Mouse (Mus musculus) testis, adult 2 months (tissue): ENCODE results near the gene Adgrl2. TPM values are rescaled to one million over a fixed set of nuclear protein-coding genes. Genes with fewer than 3 reads are reported as not detected.

ENCODE experiments used
- H3K27ac ChIP-seq: fragments of 200-500 bp; 2 replicates; pipeline ENCODE4 v1.5.1; 2012; ENCODE audit warnings: low read depth, low read length; ENCODE audit not compliant: control insufficient read depth, insufficient read depth
- H3K27me3 ChIP-seq: fragments of 200-500 bp; 2 replicates; pipeline ENCODE4 v1.6.1; 2012; ENCODE audit warnings: mild to moderate bottlenecking, low read length, moderate library complexity; ENCODE audit not compliant: control insufficient read depth, insufficient read depth
- H3K36me3 ChIP-seq: fragments of 200-500 bp; 2 replicates; pipeline ENCODE4 v1.6.1; 2012; ENCODE audit warnings: mild to moderate bottlenecking, low read length; ENCODE audit not compliant: control insufficient read depth, insufficient read depth
- H3K4me1 ChIP-seq: fragments of 200-500 bp; 2 replicates; pipeline ENCODE4 v1.6.1; 2012; ENCODE audit warnings: low read length; ENCODE audit not compliant: control insufficient read depth, insufficient read depth
- H3K4me3 ChIP-seq: fragments of 200-500 bp; 2 replicates; pipeline ENCODE4 v1.5.1; 2012; ENCODE audit warnings: low read depth, mild to moderate bottlenecking, low read length, moderate library complexity, mixed read lengths; ENCODE audit not compliant: control insufficient read depth
- CTCF ChIP-seq: fragments of 200-500 bp; IDR thresholded peaks from 2 replicates; pipeline ENCODE4 v1.5.1; 2012; ENCODE audit warnings: low read depth, mild to moderate bottlenecking, inconsistent platforms, low read length, moderate library complexity; ENCODE audit not compliant: control insufficient read depth, insufficient read depth, insufficient replicate concordance
- POLR2A ChIP-seq: fragments of 200-500 bp; IDR thresholded peaks from 2 replicates; pipeline ENCODE4 v1.6.1; 2012; ENCODE audit warnings: low read depth, mild to moderate bottlenecking, inconsistent platforms, low read length, moderate library complexity; ENCODE audit not compliant: control insufficient read depth
- polyA plus RNA-seq: library from polyadenylated mRNA; depleted of rRNA; stranded (reverse); fragments of >200 nt; gene quantifications from 2 replicates; pipeline ENCODE4 v1.2.3, GENCODE M21; 2012

The Adgrl2 gene
- polyA plus RNA-seq, 1 experiment, result 12.9 TPM

- Histone ChIP-seq H3K27ac (no peak overlapping the region), H3K27me3 (no peaks in the 10 kb centered on the region), H3K36me3 (no peaks in the 10 kb centered on the region), H3K4me1 (peaks cover 33% of the 10 kb centered on the region), H3K4me3 (peak overlapping the region; percentile 84)
- TF ChIP-seq POLR2A (no peak), CTCF (no peak)
Observed at GRCm38 (mm10) chr3:148986894-148987590, 3.3 kb downstream of the Adgrl2 start.

DNA sequence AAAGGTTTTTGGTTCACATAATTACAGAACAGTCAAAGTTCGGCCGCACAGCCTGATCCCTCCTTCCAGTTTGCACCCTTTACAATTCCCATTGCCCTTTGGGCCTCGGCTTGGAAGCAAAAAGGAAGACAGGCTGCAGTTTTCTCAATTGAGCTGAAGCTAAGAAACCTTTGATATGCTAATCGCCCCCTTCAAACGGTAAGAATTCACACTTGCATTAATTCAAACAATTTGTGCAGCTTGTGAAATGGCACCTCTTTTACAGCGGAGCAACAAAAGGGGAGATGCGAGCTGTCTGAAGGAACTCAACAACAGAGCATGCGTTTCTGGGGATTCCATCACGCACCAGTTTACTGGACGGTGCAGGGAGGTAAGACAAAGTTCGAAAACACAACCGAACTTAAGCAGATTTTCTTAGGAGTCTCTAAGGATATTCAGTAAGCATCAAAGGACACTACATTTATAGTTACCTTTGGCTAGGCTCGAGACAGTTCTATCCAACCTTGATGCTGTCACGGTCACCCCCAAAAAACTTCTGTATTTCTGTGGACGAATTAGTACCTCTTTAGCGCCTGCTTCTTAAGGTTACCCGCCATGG, 4.0 kb downstream of the Adgrl2 start:
- no peaks in the 10 kb centered on the region for H3K27me3 ChIP-seq
- peaks cover 33% of the 10 kb centered on the region for H3K4me1 ChIP-seq
- TF ChIP-seq POLR2A, result no peak
- TF ChIP-seq CTCF, result no peak
- H3K36me3 ChIP-seq, result no peaks in the 10 kb centered on the region
- peak overlapping the region; percentile 12 for H3K4me3 ChIP-seq
- H3K27ac ChIP-seq, result no peak overlapping the region

GRCm38 (mm10) chr3:148984326-148984725, 6.0 kb downstream of the Adgrl2 start:
- Histone ChIP-seq H3K27me3 (no peaks in the 10 kb centered on the region), H3K36me3 (no peaks in the 10 kb centered on the region), H3K4me1 (peaks cover 26% of the 10 kb centered on the region), H3K4me3 (no peak overlapping the region), H3K27ac (no peak overlapping the region)
- TF ChIP-seq CTCF, result no peak
- TF ChIP-seq POLR2A, result no peak

GRCm38 (mm10) chr3:148982370-148982769, 8.0 kb downstream of the Adgrl2 start:
- Histone ChIP-seq H3K4me1 (peaks cover 12% of the 10 kb centered on the region), H3K36me3 (no peaks in the 10 kb centered on the region), H3K4me3 (no peak overlapping the region), H3K27me3 (no peaks in the 10 kb centered on the region), H3K27ac (no peak overlapping the region)
- TF ChIP-seq POLR2A, result no peak
- TF ChIP-seq CTCF, result no peak

DNA sequence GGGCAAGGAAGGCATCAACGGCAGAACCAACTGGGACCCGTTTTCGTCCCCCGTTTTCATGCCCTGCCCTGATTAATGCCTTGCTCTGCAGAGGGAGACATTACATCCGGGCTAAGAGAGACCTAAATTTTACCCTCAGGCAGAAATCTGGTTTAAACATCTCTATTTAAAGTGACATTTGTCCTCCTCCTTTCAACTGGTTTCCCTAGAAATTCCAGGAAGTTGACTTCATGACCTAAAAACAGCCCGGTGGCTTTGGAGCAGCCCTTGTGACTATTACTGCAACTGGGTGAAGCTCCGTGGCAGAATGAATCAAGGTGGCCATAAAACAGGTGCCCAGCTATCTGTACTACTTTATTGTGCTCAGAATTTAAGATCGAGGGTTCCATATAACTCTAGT, 8.6 kb downstream of the Adgrl2 start:
- H3K27ac ChIP-seq, result no peak overlapping the region
- no peaks in the 10 kb centered on the region for H3K36me3 ChIP-seq
- H3K27me3 ChIP-seq, result no peaks in the 10 kb centered on the region
- no peak for TF ChIP-seq CTCF
- TF ChIP-seq POLR2A, result no peak
- H3K4me1 ChIP-seq, result peaks cover 7% of the 10 kb centered on the region
- no peak overlapping the region for H3K4me3 ChIP-seq

DNA sequence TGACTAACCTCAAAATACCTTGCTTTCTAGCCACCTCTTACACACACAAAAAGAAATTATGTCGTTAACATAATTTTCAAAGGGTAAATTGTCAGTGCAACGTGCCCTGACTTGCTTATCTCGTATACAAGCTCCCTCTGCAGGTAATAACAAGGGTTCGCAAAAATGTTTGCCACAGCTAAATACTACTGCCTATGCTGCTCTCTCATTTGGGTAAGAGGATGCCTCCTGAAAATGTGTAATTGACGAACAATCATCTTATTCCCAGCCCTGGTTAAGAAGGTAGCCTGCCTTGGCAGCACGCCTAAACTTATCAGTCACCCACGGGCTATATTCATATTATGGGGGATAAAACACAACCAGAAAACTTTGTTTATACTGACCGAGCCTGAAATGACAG, 11.8 kb downstream of the Adgrl2 start:
- no peaks in the 10 kb centered on the region for H3K4me1 ChIP-seq
- H3K27me3 ChIP-seq, result no peaks in the 10 kb centered on the region
- no peak for TF ChIP-seq CTCF
- TF ChIP-seq POLR2A, result no peak
- H3K4me3 ChIP-seq, result no peak overlapping the region
- H3K27ac ChIP-seq, result no peak overlapping the region
- H3K36me3 ChIP-seq, result no peaks in the 10 kb centered on the region

DNA sequence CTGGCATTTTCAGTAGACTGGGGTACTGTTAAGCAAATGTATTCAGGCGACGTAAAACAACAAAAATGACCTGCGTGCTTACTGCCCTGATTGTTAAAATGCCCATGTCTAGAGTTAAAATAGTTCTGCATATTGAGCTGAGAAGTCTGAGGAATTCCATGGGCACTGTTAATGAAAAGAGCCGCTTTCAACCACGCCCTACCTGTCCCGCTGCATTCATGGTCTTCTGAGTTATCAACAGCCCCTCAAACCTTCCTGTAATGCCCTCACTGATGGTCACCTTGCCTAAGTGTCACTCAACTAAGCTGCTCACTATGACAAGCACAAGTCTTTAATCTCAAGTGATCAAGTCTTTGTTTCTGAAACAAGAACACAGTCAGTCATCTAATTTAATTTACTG, 12.5 kb downstream of the Adgrl2 start:
- H3K27me3 ChIP-seq, result no peaks in the 10 kb centered on the region
- H3K4me1 ChIP-seq, result no peaks in the 10 kb centered on the region
- no peak overlapping the region for H3K4me3 ChIP-seq
- H3K36me3 ChIP-seq, result no peaks in the 10 kb centered on the region
- no peak overlapping the region for H3K27ac ChIP-seq
- TF ChIP-seq POLR2A (no peak), CTCF (no peak)

DNA sequence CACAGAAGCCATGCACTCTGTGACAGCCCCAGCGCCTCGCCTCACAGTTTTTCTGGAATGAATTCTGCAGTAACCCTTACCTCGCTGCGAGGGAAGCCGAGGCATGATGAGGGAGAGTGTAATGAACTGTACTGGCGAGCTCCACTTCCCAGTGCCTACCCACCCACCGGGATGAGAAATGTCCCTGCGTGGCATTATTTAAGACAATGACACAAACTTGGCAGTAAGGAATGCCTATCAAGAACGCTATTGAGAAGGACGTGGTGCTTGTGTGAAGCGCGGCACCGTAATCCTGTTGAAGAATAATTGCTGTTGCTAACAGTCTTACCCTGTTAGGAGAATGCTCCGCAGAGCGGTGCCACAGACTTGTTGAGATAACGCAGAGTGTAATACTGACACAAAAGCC, 13.2 kb downstream of the Adgrl2 start:
- TF ChIP-seq CTCF (no peak), POLR2A (no peak)
- no peak overlapping the region for H3K4me3 ChIP-seq
- H3K27me3 ChIP-seq, result no peaks in the 10 kb centered on the region
- no peaks in the 10 kb centered on the region for H3K4me1 ChIP-seq
- no peak overlapping the region for H3K27ac ChIP-seq
- no peaks in the 10 kb centered on the region for H3K36me3 ChIP-seq
